Mouse (Mus musculus) spleen, adult 2 months (tissue): ENCODE measurements around the gene Flrt1.

Experiments
- CTCF ChIP-seq: fragments of 200-500 bp; IDR thresholded peaks from 2 replicates; pipeline ENCODE4 v1.5.1; 2011; ENCODE audit warnings: mild to moderate bottlenecking, inconsistent platforms; ENCODE audit not compliant: insufficient read depth, insufficient read length, insufficient replicate concordance; ENCODE audit errors: extremely low read depth
- POLR2A ChIP-seq: fragments of 200-500 bp; IDR thresholded peaks from 2 replicates; pipeline ENCODE4 v1.6.1; 2011; ENCODE audit warnings: low read depth, low read length, inconsistent platforms

GRCm38 (mm10) chr19:7146376-7146775 is 40.8 kb upstream of the Flrt1 start:
- no peak for TF ChIP-seq CTCF
- TF ChIP-seq POLR2A = no peak
